Mouse (Mus musculus): ENCODE measurements around the gene BC048507.
"Not testable (repeated sequence)": the region's sequence is repeated elsewhere in the genome, so short reads cannot be mapped to it uniquely, and the experiment has no call there.

The BC048507 gene

GRCm38 (mm10) chr13:67863026-67863425, at the start of gene BC048507:
Gene BC048507 (plus strand): TSS chr13:67863326.
- no peak for DNase-seq (ENCODE audit: low spot score)

GRCm38 (mm10) chr13:67813710-67814660, 49.1 kb upstream of the BC048507 start, which contains the start of gene Zfp273:
Gene Zfp273 (plus strand): TSS chr13:67813740.
- DNase-seq (ENCODE audit: low spot score), result peak; percentile 61

- no peak for DNase-seq (ENCODE audit: low spot score)
Measured at GRCm38 (mm10) chr13:67818636-67819035, 44.5 kb upstream of the BC048507 start.

- DNase-seq (ENCODE audit: low spot score), result peak; percentile 40
Measured at GRCm38 (mm10) chr13:67830911-67831336, 32.2 kb upstream of the BC048507 start, which contains the start of gene Gm10037. Gene Gm10037 (plus strand): TSS chr13:67831106.

GRCm38 (mm10) chr13:67833137-67833536, 30.0 kb upstream of the BC048507 start:
- DNase-seq (ENCODE audit: low spot score), result not testable (repeated sequence)

GRCm38 (mm10) chr13:67843775-67844118, 19.4 kb upstream of the BC048507 start:
- no peak for DNase-seq (ENCODE audit: low spot score)

GRCm38 (mm10) chr13:67844119-67844852, 18.8 kb upstream of the BC048507 start:
- DNase-seq (ENCODE audit: low spot score), result peak; percentile 42

GRCm38 (mm10) chr13:67844853-67845194, 18.3 kb upstream of the BC048507 start:
- no peak for DNase-seq (ENCODE audit: low spot score)

GRCm38 (mm10) chr13:67850361-67850760, 12.8 kb upstream of the BC048507 start:
- no peak for DNase-seq (ENCODE audit: low spot score)

- no peak for DNase-seq (ENCODE audit: low spot score)
Measured at GRCm38 (mm10) chr13:67853130-67853529, 10.0 kb upstream of the BC048507 start.

- DNase-seq (ENCODE audit: low spot score), result no peak
Measured at GRCm38 (mm10) chr13:67853983-67854382, 9.1 kb upstream of the BC048507 start.

GRCm38 (mm10) chr13:67857317-67857716, 5.8 kb upstream of the BC048507 start:
- no peak for DNase-seq (ENCODE audit: low spot score)

GRCm38 (mm10) chr13:67862508-67862907, 618 bp upstream of the BC048507 start:
- no peak for DNase-seq (ENCODE audit: low spot score)

GRCm38 (mm10) chr13:67864764-67865350, 1.7 kb downstream of the BC048507 start:
- no peak for DNase-seq (ENCODE audit: low spot score)

- no peak for DNase-seq (ENCODE audit: low spot score)
Measured at GRCm38 (mm10) chr13:67867899-67868298, 4.8 kb downstream of the BC048507 start.

GRCm38 (mm10) chr13:67876049-67876698, 13.0 kb downstream of the BC048507 start:
- not testable (repeated sequence) for DNase-seq (ENCODE audit: low spot score)

- no peak for DNase-seq (ENCODE audit: low spot score)
Measured at GRCm38 (mm10) chr13:67876699-67877254, 13.7 kb downstream of the BC048507 start.

GRCm38 (mm10) chr13:67883966-67884365, 20.8 kb downstream of the BC048507 start:
- DNase-seq (ENCODE audit: low spot score), result no peak

GRCm38 (mm10) chr13:67909759-67910158, 46.6 kb downstream of the BC048507 start:
- no peak for DNase-seq (ENCODE audit: low spot score)
